Mouse (Mus musculus): ENCODE measurements at regions not wholly inside any gene's neighbourhood (a gene's known extent, or its start where the extent isn't known, plus 50 kb on each side); places are given as distances from the start of the nearest gene placed in this dataset.

DNA sequence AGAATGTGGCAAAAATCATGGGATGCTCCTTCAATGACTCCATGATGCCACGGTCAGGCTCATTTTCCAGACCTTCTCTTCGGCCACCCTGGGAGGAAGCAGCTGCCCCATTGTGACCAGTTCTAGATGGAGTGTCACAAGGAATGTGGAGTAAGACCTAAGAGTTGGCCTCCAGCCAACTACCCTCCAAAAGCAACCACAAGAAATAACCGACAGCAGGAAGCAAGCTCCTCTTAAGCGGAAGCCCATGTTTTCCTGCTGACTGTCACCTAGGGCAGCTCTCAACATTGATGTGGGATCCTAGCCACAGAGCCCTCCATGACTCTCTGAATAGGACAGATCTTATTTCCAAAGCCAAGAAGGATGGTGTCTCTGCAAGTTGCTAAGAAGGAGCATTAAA lies 126.5 kb downstream of the Qdpr start:
- Histone ChIP-seq H3K27me3 (ENCODE audit: insufficient read depth, low read length) (no peaks in the 10 kb centered on the region), H3K9ac (no peak overlapping the region), H3K27ac (ENCODE audit: low read depth, low read length) (no peak overlapping the region), H3K9me3 (ENCODE audit: low read length) (no peaks in the 10 kb centered on the region), H3K36me3 (ENCODE audit: insufficient read depth) (no peaks in the 10 kb centered on the region), H3K4me2 (ENCODE audit: low read depth) (no peak overlapping the region), H3K4me3 (ENCODE audit: low read depth, low read length) (no peak overlapping the region), H3K4me1 (ENCODE audit: insufficient read depth) (no peaks in the 10 kb centered on the region)
- TF ChIP-seq CTCF (IDR thresholded peaks at IDR 0.05; ENCODE audit: low read depth): no peak
- ATAC-seq (no peak), DNase-seq (no peak)
- WGBS: 87% methylated on average over 4 of the region's 4 CpGs

GRCm38 (mm10) chr5:45318026-45318425 lies 132.0 kb downstream of the Qdpr start:
- Histone ChIP-seq H3K27ac (ENCODE audit: low read depth, low read length) (no peak overlapping the region), H3K4me1 (ENCODE audit: insufficient read depth) (no peaks in the 10 kb centered on the region), H3K9me3 (ENCODE audit: low read length) (no peaks in the 10 kb centered on the region), H3K27me3 (ENCODE audit: insufficient read depth, low read length) (no peaks in the 10 kb centered on the region), H3K9ac (no peak overlapping the region), H3K4me2 (ENCODE audit: low read depth) (no peak overlapping the region), H3K36me3 (ENCODE audit: insufficient read depth) (no peaks in the 10 kb centered on the region), H3K4me3 (ENCODE audit: low read depth, low read length) (no peak overlapping the region)
- DNase-seq (no peak), ATAC-seq (no peak)
- TF ChIP-seq CTCF (IDR thresholded peaks at IDR 0.05; ENCODE audit: low read depth): no peak
- WGBS: 80% methylated on average over 2 of the region's 2 CpGs

DNA sequence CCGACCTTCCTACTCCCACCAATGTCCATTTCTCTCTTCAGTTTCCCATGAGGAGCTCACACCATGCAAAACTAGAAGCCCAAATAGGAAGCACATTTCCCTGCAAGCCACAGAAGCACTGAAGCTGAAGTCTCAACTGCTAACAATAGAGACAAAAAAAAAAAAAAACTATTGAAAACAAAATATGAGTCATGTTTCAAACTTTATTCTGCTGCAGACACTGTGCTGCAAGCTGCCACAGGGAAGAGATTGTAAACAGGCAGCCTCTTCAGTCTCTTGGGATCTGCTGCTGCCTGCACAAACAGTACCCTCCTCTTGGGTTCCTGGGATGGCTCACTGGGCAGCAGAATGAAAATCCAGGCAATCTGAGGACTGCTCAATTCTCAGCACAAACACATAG lies 148.9 kb downstream of the Qdpr start:
- DNase-seq (no peak), ATAC-seq (no peak)
- Histone ChIP-seq H3K4me3 (ENCODE audit: low read depth, low read length) (no peak overlapping the region), H3K9ac (no peak overlapping the region), H3K27me3 (ENCODE audit: insufficient read depth, low read length) (no peaks in the 10 kb centered on the region), H3K4me2 (ENCODE audit: low read depth) (no peak overlapping the region), H3K9me3 (ENCODE audit: low read length) (no peaks in the 10 kb centered on the region), H3K4me1 (ENCODE audit: insufficient read depth) (no peaks in the 10 kb centered on the region), H3K27ac (ENCODE audit: low read depth, low read length) (no peak overlapping the region), H3K36me3 (ENCODE audit: insufficient read depth) (no peaks in the 10 kb centered on the region)
- TF ChIP-seq CTCF (IDR thresholded peaks at IDR 0.05; ENCODE audit: low read depth): no peak
- 90% methylated on average over 1 of the region's 1 CpGs for WGBS

DNA sequence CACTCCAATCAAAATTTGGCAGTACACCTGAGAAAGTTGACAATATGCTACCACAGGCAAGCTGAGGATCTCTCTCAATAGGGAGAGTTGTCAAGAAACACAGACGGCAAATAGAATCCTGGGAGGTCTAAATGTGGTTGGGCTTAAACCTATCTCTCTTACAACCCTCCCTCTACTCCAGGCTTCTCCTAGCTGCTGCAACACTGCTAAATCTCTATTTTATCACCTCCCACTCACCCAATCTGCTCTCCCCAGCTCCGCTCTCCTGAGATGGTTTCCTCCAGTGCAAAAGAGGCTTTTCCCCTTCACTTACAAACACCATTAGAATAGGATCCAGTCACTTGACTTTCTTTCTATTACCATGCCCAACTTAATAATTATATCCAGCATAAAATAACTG lies 151.2 kb downstream of the Qdpr start:
- Histone ChIP-seq H3K9me3 (ENCODE audit: low read length) (no peaks in the 10 kb centered on the region), H3K27me3 (ENCODE audit: insufficient read depth, low read length) (no peaks in the 10 kb centered on the region), H3K4me3 (ENCODE audit: low read depth, low read length) (no peak overlapping the region), H3K4me2 (ENCODE audit: low read depth) (no peak overlapping the region), H3K36me3 (ENCODE audit: insufficient read depth) (no peaks in the 10 kb centered on the region), H3K4me1 (ENCODE audit: insufficient read depth) (no peaks in the 10 kb centered on the region), H3K9ac (no peak overlapping the region), H3K27ac (ENCODE audit: low read depth, low read length) (no peak overlapping the region)
- no peak for TF ChIP-seq CTCF (IDR thresholded peaks at IDR 0.05; ENCODE audit: low read depth)
- 75% methylated on average over 2 of the region's 2 CpGs for WGBS
- no peak for DNase-seq
- ATAC-seq: no peak

DNA sequence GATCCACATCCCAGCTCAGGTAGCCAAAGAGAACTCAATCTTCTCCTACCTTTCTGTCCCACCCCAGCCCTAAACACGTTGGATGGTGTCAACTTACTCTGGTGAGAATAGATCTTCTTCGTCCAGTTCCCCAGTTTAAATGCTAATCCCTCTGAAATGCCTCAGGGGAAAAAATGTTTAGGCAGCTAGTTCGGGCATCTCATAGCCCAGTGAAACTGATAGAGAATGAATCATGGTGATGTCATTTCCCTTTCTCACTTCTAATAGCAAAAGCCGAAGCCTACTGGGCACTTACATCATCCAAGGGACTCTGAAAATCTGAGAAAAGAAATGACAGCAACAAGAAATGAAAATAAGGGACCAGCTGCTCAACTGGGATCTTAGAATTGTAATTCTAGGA lies 154.9 kb downstream of the Qdpr start:
- no peaks in the 10 kb centered on the region for H3K4me1 ChIP-seq (ENCODE audit: insufficient read depth)
- ATAC-seq (no peak), DNase-seq (no peak)
- no peaks in the 10 kb centered on the region for H3K9me3 ChIP-seq (ENCODE audit: low read length)
- no peak overlapping the region for H3K27ac ChIP-seq (ENCODE audit: low read depth, low read length)
- no peaks in the 10 kb centered on the region for H3K36me3 ChIP-seq (ENCODE audit: insufficient read depth)
- no peak overlapping the region for H3K4me3 ChIP-seq (ENCODE audit: low read depth, low read length)
- H3K27me3 ChIP-seq (ENCODE audit: insufficient read depth, low read length): no peaks in the 10 kb centered on the region
- WGBS: 67% methylated on average over 4 of the region's 4 CpGs
- H3K4me2 ChIP-seq (ENCODE audit: low read depth): no peak overlapping the region
- no peak for TF ChIP-seq CTCF (IDR thresholded peaks at IDR 0.05; ENCODE audit: low read depth)
- H3K9ac ChIP-seq: no peak overlapping the region

DNA sequence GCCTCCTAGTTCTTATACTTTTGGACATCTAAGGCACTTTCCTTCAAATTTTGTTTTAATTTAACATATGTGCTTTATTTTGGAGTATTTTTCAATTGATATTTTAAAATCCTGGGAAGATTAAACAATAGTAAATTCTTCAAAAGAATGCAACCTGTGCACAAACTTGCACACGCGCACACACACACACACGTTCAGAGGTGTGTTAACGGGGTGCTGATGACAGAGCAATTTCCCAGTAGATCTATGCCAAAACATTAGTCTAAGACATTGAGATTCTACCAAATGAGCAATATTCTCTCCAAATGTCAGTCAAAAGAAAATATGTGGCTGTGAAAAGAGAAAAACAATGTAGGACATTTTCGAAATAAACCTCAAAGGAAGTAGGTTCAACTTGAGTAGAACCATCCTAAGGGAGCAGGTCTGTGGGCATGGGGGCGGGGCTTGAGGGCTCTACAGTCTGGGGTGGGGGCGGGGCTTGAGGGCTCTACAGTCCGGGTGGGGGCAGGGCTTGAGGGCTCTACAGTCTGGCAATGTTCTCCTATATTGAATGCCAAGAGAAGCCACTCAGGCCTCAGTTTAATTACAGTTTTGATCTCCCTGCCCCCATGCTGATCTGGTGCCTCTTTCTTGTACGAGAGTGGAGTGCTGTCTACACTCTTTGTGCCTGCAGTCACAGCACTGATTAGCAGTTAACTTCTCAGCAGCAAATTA lies 157.0 kb downstream of the Qdpr start:
- no peaks in the 10 kb centered on the region for H3K4me1 ChIP-seq (ENCODE audit: insufficient read depth)
- no peak for DNase-seq
- H3K4me2 ChIP-seq (ENCODE audit: low read depth): no peak overlapping the region
- TF ChIP-seq CTCF (IDR thresholded peaks at IDR 0.05; ENCODE audit: low read depth): no peak
- H3K4me3 ChIP-seq (ENCODE audit: low read depth, low read length): no peak overlapping the region
- no peaks in the 10 kb centered on the region for H3K27me3 ChIP-seq (ENCODE audit: insufficient read depth, low read length)
- no peak overlapping the region for H3K9ac ChIP-seq
- WGBS: 64% methylated on average over 9 of the region's 9 CpGs
- no peak overlapping the region for H3K27ac ChIP-seq (ENCODE audit: low read depth, low read length)
- no peaks in the 10 kb centered on the region for H3K36me3 ChIP-seq (ENCODE audit: insufficient read depth)
- no peaks in the 10 kb centered on the region for H3K9me3 ChIP-seq (ENCODE audit: low read length)
- ATAC-seq: no peak; the same call in 1 of the 2 replicates

DNA sequence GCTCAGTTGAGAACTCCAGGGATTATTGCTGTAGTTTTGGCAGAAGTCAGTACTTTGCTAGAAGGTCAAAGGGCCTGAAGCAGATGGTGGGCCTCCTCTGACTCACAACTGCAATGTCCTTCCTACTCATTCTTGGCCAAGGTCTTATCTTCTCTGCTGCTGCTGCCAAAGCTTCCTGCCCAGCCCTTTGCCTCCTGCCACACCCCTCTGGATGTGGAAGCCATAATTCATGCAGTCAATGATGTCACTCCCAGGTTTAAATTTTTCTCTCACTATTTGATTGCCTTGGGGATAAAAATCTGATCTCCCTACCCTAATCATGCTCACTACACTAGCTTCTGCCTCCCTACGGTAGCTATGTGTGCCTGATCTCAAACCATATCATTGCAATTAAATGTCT lies 157.7 kb downstream of the Qdpr start:
- ATAC-seq: no peak
- 95% methylated on average over 1 of the region's 1 CpGs for WGBS

More for the DNA sequence above, 157.7 kb downstream of the Qdpr start:
- Histone ChIP-seq H3K4me3 (ENCODE audit: low read depth, low read length) (no peak overlapping the region), H3K9me3 (ENCODE audit: low read length) (no peaks in the 10 kb centered on the region), H3K36me3 (ENCODE audit: insufficient read depth) (no peaks in the 10 kb centered on the region), H3K27me3 (ENCODE audit: insufficient read depth, low read length) (no peaks in the 10 kb centered on the region), H3K4me2 (ENCODE audit: low read depth) (no peak overlapping the region), H3K9ac (no peak overlapping the region), H3K27ac (ENCODE audit: low read depth, low read length) (no peak overlapping the region), H3K4me1 (ENCODE audit: insufficient read depth) (no peaks in the 10 kb centered on the region)
- TF ChIP-seq CTCF (IDR thresholded peaks at IDR 0.05; ENCODE audit: low read depth): no peak
- no peak for DNase-seq
